Mouse (Mus musculus) embryonic fibroblast, embryonic 13.5 days (primary cell): Measurements from ENCODE around the gene Eif4h.

ENCODE experiments used
- CTCF ChIP-seq: IDR thresholded peaks from 2 replicates; pipeline ENCODE4 v1.5.1; 2011; ENCODE audit warnings: mild to moderate bottlenecking, control low read depth, low read length, moderate library complexity, borderline replicate concordance; ENCODE audit not compliant: insufficient read depth
- POLR2A ChIP-seq: IDR thresholded peaks from 2 replicates; pipeline ENCODE4 v1.6.1; 2011; ENCODE audit warnings: low read depth, mild to moderate bottlenecking, control low read depth, low read length, moderate library complexity

- no peak for TF ChIP-seq CTCF
- TF ChIP-seq POLR2A = no peak
These were observed 8.1 kb upstream of the Eif4h start for GRCm38 (mm10) chr5:134647394-134647793.
